Mouse (Mus musculus) lung, adult 2 months (tissue): ENCODE measurements around the gene Gm10912.

Experiments used
- CTCF ChIP-seq: fragments of 200-500 bp; IDR thresholded peaks from 2 replicates; pipeline ENCODE4 v1.5.1; 2011; ENCODE audit warnings: mild to moderate bottlenecking, low read length, control low read depth; ENCODE audit not compliant: insufficient read depth
- POLR2A ChIP-seq: fragments of 200-500 bp; IDR thresholded peaks from 2 replicates; pipeline ENCODE4 v1.6.1; 2011; ENCODE audit warnings: low read depth, mild to moderate bottlenecking, control low read depth, low read length, borderline replicate concordance; ENCODE audit errors: extremely low read depth

GRCm38 (mm10) chr2:104035595-104035994 is 30.0 kb upstream of the Gm10912 start:
- TF ChIP-seq CTCF (no peak), POLR2A (no peak)
